Mouse (Mus musculus): ENCODE measurements at regions not wholly inside any gene's neighbourhood (a gene's known extent, or its start where the extent isn't known, plus 50 kb on each side); places are given as distances from the start of the nearest gene placed in this dataset.

DNA sequence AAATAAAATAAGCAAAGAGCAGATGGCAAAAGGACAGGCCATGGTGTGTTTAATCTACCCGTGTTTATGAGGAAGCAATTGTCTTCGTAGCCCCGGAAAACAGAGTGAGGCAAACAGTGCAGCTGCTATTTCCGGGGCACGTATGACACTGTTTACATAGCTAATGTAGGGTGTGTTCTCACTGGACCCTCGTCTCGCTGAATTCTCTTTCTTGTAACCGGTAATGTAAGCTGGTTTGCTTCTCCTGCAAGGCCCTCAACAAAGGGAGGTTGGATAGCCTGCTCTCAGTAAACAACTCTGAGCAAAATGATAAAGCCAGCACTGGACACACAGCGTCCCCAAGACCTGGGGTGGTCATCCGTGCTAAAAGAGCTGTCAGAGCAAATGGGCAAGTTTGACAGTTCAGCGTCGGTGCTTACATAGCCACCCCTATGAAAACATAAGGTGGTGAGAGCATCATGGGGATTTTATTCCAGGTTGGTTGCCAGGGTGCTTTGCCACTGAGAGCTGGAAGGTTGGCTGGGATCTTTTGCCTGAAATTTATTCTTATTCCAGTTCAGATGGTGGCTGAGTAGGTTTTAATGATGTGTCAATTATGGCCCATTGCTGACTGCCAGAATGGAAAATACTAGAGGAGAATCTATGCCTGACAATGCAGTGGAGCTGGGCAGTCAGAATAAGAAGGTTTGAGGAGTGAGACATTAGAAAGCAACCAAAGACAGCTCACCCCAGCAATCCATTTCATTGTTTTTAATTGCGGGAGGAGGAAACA lies 483.8 kb upstream of the Fam92a start:
- H3K9ac ChIP-seq = no peak overlapping the region
- WGBS = 40% methylated on average over 13 of the region's 13 CpGs
- H3K36me3 ChIP-seq = no peaks in the 10 kb centered on the region
- peak; percentile 47; the same call in 1 of the 2 replicates for ATAC-seq (ENCODE audit: low FRiP score, low read depth)
- H3K9me3 ChIP-seq = no peaks in the 10 kb centered on the region
- peak overlapping the region; percentile 45 for H3K4me2 ChIP-seq (replicated peaks)
- no peaks in the 10 kb centered on the region for H3K27me3 ChIP-seq (replicated peaks)
- no peak overlapping the region for H3K4me3 ChIP-seq
- peaks cover 10% of the 10 kb centered on the region for H3K4me1 ChIP-seq
- H3K27ac ChIP-seq = 0 out of 2 replicates have a peak overlapping the region, but pooled peaks have one; percentile 0

DNA sequence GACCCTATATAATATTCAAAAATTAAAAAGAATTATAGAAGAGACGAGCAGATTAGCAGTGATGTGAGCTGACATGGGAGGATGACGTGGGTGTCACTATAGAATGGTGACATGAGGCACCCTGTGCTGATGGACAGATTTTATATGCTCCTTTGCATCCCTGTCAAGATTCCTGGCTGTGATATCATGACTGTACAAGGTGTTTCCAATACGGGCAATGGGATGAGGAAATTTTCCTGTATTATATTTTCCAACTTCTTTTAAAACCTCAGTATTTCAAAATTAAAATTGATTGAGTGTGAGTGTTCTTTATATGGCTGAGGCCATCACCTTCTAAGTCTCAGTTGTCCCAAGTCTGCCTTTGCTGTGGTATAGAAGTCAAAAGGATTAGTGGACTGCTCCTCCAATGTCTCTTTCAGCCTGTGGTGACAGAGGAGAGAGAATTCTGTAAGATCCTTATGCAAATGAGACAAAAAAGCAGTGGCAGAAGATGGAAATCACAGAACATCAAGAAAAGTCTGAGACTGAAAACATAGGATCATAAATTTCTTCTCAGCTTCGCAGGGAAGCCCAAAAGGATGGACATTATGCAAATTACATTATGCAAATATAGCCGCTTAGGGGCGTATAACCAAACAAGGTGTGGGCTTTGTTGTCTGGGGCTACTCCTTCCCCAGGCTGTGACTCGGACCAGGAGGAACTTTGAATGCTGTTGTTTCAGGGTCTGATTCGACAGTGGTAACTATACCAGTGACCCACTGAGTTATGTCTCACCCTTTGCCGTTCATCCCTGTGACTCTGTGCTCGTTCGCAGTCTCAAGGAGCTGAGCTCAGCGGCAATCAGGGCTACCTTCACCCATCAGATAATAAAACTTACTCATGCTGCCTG lies 483.0 kb upstream of the Fam92a start:
- Histone ChIP-seq H3K36me3 (no peaks in the 10 kb centered on the region), H3K27me3 (replicated peaks) (no peaks in the 10 kb centered on the region), H3K4me3 (no peak overlapping the region), H3K4me1 (peaks cover 10% of the 10 kb centered on the region), H3K9ac (no peak overlapping the region), H3K9me3 (no peaks in the 10 kb centered on the region), H3K27ac (0 out of 2 replicates have a peak overlapping the region, but pooled peaks have one; percentile 0), H3K4me2 (replicated peaks) (peak overlapping the region; percentile 45)
- 38% methylated on average over 12 of the region's 12 CpGs for WGBS
- ATAC-seq (ENCODE audit: low FRiP score, low read depth) = peak; percentile 48

- Histone ChIP-seq H3K27ac (no peak overlapping the region), H3K4me3 (no peak overlapping the region), H3K27me3 (replicated peaks) (no peaks in the 10 kb centered on the region), H3K36me3 (no peaks in the 10 kb centered on the region), H3K4me1 (no peaks in the 10 kb centered on the region), H3K9me3 (no peaks in the 10 kb centered on the region), H3K4me2 (replicated peaks) (no peak overlapping the region), H3K9ac (no peak overlapping the region)
- ATAC-seq (ENCODE audit: low FRiP score, low read depth) = no peak
- WGBS = 52% methylated on average over 3 of the region's 3 CpGs
Measured at GRCm38 (mm10) chr4:12647732-12648131, 475.9 kb upstream of the Fam92a start.

GRCm38 (mm10) chr4:12642525-12642928 lies 470.7 kb upstream of the Fam92a start:
- WGBS = 26% methylated on average over 4 of the region's 4 CpGs
- ATAC-seq (ENCODE audit: low FRiP score, low read depth) = no peak
- H3K9ac ChIP-seq = no peak overlapping the region

DNA sequence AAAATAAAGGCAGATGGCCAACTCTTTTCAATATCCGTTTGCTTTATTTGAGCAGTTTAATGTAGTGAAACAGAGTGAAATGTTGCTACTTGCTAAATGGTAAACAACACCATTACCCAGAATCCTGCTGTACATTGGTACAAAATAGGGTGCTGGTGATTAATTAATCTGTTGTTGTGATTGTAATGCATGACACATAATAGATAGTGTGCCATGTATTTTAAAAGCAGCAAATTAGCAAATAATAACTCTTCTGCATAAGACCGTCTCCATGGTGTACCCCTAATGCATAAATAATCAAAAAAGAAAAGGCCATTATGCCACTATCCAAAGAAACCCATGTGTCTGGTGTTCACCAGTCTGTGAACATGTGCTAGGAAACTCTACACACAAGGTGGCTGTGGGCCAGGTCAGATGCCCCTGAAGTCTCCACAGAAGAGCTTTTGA lies 457.6 kb upstream of the Fam92a start:
- ATAC-seq (ENCODE audit: low FRiP score, low read depth) = peak; percentile 91
- Histone ChIP-seq H3K9ac (no peak overlapping the region), H3K9me3 (no peaks in the 10 kb centered on the region), H3K27ac (no peak overlapping the region), H3K4me2 (replicated peaks) (no peak overlapping the region), H3K27me3 (replicated peaks) (peaks cover 6% of the 10 kb centered on the region), H3K4me3 (no peak overlapping the region), H3K4me1 (peaks cover 7% of the 10 kb centered on the region), H3K36me3 (no peaks in the 10 kb centered on the region)
- WGBS = 18% methylated on average over 2 of the region's 2 CpGs

More at GRCm38 (mm10) chr4:12642525-12642928, 470.7 kb upstream of the Fam92a start:
- Histone ChIP-seq H3K4me1 (no peaks in the 10 kb centered on the region), H3K4me2 (replicated peaks) (no peak overlapping the region), H3K9me3 (no peaks in the 10 kb centered on the region), H3K27ac (no peak overlapping the region), H3K4me3 (no peak overlapping the region), H3K36me3 (no peaks in the 10 kb centered on the region), H3K27me3 (replicated peaks) (no peaks in the 10 kb centered on the region)

- Histone ChIP-seq H3K27ac (no peak overlapping the region), H3K4me3 (no peak overlapping the region), H3K9me3 (no peaks in the 10 kb centered on the region), H3K9ac (no peak overlapping the region), H3K36me3 (no peaks in the 10 kb centered on the region), H3K4me2 (replicated peaks) (no peak overlapping the region), H3K27me3 (replicated peaks) (peaks cover 6% of the 10 kb centered on the region), H3K4me1 (peaks cover 7% of the 10 kb centered on the region)
- 8% methylated on average over 5 of the region's 5 CpGs for WGBS
- ATAC-seq (ENCODE audit: low FRiP score, low read depth) = peak; percentile 85
Measured at GRCm38 (mm10) chr4:12628702-12629374, 457.0 kb upstream of the Fam92a start.

- H3K36me3 ChIP-seq = no peaks in the 10 kb centered on the region
- no peak overlapping the region for H3K27ac ChIP-seq
- WGBS = 75% methylated on average over 5 of the region's 5 CpGs
- no peak for ATAC-seq (ENCODE audit: low FRiP score, low read depth)
- H3K4me3 ChIP-seq = no peak overlapping the region
- peaks cover 6% of the 10 kb centered on the region; the same call in 1 of the 2 replicates for H3K27me3 ChIP-seq (replicated peaks)
- H3K4me2 ChIP-seq (replicated peaks) = no peak overlapping the region
- peaks cover 7% of the 10 kb centered on the region for H3K4me1 ChIP-seq
- no peaks in the 10 kb centered on the region for H3K9me3 ChIP-seq
- no peak overlapping the region for H3K9ac ChIP-seq
Measured at GRCm38 (mm10) chr4:12627158-12627871, 455.5 kb upstream of the Fam92a start.

- H3K9ac ChIP-seq = no peak overlapping the region
- no peak for ATAC-seq (ENCODE audit: low FRiP score, low read depth)
- no peaks in the 10 kb centered on the region for H3K27me3 ChIP-seq (replicated peaks)
- WGBS = 77% methylated on average over 4 of the region's 4 CpGs
- no peak overlapping the region for H3K4me3 ChIP-seq
- no peak overlapping the region for H3K27ac ChIP-seq
- no peaks in the 10 kb centered on the region for H3K36me3 ChIP-seq
- H3K4me2 ChIP-seq (replicated peaks) = no peak overlapping the region
- no peaks in the 10 kb centered on the region for H3K9me3 ChIP-seq
- H3K4me1 ChIP-seq = no peaks in the 10 kb centered on the region
Measured at GRCm38 (mm10) chr4:12620756-12621270, 449.0 kb upstream of the Fam92a start.

DNA sequence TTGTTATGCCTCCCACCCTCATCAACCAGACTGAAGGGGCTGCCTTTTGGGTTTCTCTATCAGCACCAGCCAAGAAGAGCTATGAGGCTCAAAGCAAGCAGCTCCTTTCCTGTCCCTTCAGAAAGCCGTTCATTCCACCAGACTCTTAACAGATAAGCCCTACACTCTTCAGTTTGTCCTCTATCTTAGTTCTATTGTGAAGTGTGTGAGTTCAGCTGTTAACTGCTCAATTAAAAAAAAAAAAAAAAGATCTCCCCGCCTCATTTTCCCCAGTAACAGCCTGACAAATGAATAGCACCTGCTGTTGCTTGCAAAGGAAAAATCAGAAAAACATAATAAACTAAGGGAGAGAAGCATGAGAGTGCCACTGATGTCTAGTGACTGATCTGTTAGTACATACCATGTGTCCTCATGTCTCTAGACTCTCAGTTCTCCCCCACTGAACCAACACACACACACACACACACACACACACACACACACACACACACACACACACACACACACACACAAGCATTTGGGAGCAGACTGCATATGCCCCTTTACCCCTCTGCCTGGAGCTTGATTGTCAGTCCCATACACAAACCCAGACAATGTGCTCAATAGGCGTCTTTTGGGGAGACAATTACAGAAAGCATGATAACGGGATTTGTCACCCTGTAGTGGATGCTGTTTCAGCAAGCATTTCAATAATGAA lies 448.4 kb upstream of the Fam92a start:
- Histone ChIP-seq H3K36me3 (no peaks in the 10 kb centered on the region), H3K9ac (no peak overlapping the region), H3K9me3 (no peaks in the 10 kb centered on the region), H3K4me1 (no peaks in the 10 kb centered on the region), H3K27ac (no peak overlapping the region), H3K27me3 (replicated peaks) (no peaks in the 10 kb centered on the region), H3K4me2 (replicated peaks) (no peak overlapping the region), H3K4me3 (no peak overlapping the region)
- 42% methylated on average over 4 of the region's 4 CpGs for WGBS
- no peak for ATAC-seq (ENCODE audit: low FRiP score, low read depth)

- WGBS = 87% methylated on average over 5 of the region's 5 CpGs
- Histone ChIP-seq H3K4me2 (replicated peaks) (no peak overlapping the region), H3K4me1 (no peaks in the 10 kb centered on the region), H3K27me3 (replicated peaks) (no peaks in the 10 kb centered on the region), H3K36me3 (no peaks in the 10 kb centered on the region), H3K9me3 (no peaks in the 10 kb centered on the region), H3K4me3 (no peak overlapping the region), H3K27ac (no peak overlapping the region), H3K9ac (no peak overlapping the region)
- no peak for ATAC-seq (ENCODE audit: low FRiP score, low read depth)
Measured at GRCm38 (mm10) chr4:12616665-12617064, 444.9 kb upstream of the Fam92a start.

DNA sequence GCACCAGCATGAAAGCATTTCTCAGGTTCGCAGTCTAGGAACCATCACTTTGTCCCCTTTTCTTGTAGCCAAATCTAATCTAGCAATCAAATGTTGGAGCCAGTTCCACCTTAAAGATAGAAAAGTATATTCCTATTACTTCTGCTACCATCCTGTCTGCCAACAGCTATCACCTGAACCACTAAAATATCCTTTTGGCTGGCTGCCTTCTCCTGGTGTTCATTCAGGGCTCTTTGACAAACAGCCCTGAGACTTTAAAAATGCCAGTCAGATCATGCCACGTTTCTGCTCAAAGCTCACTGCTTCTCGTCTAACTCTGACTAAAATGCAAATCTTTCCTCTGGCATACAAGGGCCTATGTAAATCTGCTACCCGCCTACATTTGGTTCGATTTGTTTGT lies 439.7 kb upstream of the Fam92a start:
- H3K27ac ChIP-seq = no peak overlapping the region
- no peaks in the 10 kb centered on the region for H3K4me1 ChIP-seq
- no peak overlapping the region for H3K4me2 ChIP-seq (replicated peaks)
- H3K9me3 ChIP-seq = no peaks in the 10 kb centered on the region
- no peak overlapping the region for H3K4me3 ChIP-seq
- no peaks in the 10 kb centered on the region for H3K27me3 ChIP-seq (replicated peaks)
- no peak overlapping the region for H3K9ac ChIP-seq
- no peak for ATAC-seq (ENCODE audit: low FRiP score, low read depth)
- WGBS = 74% methylated on average over 5 of the region's 5 CpGs
- H3K36me3 ChIP-seq = no peaks in the 10 kb centered on the region

Measured in neural tube, embryonic 12.5 days (tissue).